Mouse (Mus musculus): ENCODE data around the gene Ehmt1. TPM values are rescaled to one million over a fixed set of nuclear protein-coding genes. Genes with fewer than 3 reads are reported as not detected.

Gene Ehmt1
- total RNA-seq, 2 experiments from 2014 or later = 65.2 to 72.5 TPM

DNA sequence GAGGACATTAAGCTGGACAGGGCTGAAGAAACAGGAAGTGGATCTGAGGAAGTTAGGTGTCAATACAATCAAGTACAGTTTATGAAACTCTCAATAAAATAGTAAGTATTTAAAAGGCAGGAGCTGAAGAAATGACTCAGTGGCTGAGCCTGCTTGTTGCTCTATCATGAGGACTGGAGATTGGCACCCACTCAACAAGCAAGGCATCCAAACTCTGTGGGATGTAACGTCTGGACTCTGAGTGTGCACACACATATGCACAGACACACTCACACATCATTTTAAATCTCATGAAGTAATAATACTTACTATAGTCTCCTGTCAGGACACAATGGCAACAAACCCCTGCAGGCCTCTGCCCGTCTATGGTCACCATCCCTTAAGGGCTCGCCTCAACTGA, 112.4 kb downstream of the Ehmt1 start:
- no peak for DNase-seq (ENCODE audit: low spot score in 2 of 2)

DNA sequence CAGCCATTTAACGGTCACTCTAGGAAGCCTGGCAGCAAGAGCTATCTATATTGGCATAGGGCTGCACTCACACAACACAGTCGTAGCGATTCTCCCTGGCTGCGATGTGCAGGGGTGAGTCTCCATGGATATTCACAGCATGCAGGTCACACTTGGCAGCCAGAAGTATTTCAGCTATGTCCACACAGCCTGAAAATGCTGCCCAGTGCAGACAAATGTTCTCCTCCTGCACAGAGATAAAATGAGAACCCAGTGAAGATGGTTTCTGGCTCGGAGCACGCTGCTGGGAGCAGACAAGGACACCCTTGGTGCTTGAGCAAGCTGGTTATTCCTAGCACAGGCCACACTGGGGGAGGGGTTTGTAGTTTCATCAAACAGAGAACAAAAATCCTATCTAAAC, 113.3 kb downstream of the Ehmt1 start:
- DNase-seq (ENCODE audit: low spot score in 2 of 2) = no peak

DNA sequence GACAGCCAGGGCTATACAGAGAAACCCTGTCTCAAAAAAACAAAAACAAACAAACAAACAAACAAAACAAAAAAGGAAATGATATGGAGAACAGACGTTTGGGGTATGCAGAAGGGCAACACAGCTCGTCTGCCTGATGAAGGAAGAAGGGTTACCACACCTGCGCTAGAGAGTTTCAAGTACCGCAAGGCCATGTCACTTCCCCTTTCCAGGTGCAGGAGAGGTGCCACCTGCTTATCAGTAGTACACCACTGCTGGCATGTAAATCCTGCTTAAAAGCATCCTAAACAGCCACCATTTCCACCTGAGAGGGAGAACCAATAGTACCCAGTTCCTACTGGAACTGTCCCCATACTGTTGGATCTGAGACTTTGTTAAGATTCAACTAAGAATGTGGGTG, 113.8 kb downstream of the Ehmt1 start:
- DNase-seq (ENCODE audit: low spot score in 2 of 2) = no peak

DNA sequence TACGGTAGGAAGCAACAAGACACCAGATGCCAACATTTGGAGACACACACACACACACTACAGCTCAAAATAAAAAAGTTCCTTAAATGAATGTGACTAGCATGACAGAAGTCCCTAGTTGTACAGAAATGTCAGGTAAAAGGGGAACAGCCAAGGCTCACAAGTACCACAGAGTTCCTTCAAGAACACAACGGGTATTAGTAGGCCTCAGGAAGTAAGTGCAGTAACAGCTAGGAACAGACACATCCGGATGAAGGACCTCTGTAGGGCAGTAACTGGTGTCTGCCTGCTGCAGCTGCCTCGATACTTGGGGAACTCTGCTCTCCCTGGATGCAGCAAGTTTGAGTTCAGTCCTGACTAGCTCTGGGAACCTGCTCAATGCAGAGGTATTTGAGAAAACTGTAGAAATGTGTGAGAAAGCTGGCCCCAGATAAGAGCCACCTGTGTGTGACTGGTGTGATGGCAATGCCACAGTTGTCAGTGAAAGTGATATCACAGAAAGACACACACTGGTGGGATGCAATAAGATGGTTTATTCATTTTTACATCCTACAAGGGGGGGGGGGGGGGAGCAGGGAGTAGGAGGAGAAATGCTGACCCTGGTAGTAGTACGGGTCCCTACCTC, 122.5 kb downstream of the Ehmt1 start:
- no peak for DNase-seq (ENCODE audit: low spot score in 2 of 2)

DNA sequence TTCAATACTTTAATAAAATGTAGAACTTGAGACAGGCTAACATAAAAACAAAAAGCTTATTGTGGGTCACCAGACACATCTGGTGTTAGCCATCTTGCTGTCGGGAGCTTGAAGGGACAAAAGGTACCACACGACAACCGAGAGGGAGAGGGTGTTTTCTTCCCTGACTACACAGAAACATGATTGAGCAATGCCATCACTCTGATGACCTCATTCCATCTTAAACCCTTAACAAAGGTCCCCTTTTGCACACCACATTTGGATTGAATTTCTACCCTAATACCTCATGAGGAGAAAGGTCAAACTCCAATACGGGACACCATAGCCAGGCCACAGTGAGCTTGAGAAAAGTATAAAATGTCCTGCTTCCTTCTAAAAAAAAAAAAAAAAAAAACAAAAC, 132.2 kb downstream of the Ehmt1 start:
- no peak for DNase-seq (ENCODE audit: low spot score in 2 of 2)

DNA sequence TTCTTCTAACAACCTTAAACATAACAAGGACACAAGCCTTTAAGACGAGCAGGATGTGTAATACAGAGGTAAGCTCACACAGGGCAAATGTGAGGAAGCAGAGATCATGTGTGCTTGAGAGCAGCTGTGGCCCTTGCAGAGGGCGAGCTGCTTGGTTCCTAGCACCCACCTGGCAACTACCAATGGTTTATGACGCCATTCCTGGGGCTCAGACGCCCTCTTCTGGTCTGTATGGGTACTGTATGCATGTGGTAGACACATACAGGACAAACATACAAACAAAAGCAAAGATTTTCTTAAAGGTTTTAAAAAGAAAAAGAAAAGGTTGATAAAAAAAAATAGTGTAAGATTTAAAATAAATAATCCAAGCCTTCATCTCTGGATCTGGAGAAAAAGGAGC, 138.2 kb downstream of the Ehmt1 start:
- DNase-seq (ENCODE audit: low spot score in 2 of 2) = no peak

DNA sequence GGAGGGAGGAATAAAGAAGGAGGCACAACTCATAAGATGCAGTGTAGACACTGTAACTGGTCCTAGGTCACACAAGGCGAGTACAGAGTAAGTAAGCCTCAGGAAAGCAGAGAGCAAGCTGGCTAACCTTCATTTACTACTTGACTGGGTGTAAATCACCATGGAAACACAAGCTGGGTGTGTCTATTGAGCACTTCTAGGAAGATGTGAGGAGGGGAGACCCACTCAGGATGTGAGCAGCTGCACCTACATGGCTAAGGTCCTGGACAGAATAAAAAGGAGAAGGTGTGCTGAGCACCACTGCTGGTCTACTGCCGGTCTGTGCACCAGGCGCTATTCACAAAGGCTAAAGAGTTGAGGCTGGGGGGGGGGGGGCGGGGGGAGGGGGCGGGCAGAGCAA, 142.6 kb downstream of the Ehmt1 start:
- no peak for DNase-seq (ENCODE audit: low spot score in 2 of 2)

DNA sequence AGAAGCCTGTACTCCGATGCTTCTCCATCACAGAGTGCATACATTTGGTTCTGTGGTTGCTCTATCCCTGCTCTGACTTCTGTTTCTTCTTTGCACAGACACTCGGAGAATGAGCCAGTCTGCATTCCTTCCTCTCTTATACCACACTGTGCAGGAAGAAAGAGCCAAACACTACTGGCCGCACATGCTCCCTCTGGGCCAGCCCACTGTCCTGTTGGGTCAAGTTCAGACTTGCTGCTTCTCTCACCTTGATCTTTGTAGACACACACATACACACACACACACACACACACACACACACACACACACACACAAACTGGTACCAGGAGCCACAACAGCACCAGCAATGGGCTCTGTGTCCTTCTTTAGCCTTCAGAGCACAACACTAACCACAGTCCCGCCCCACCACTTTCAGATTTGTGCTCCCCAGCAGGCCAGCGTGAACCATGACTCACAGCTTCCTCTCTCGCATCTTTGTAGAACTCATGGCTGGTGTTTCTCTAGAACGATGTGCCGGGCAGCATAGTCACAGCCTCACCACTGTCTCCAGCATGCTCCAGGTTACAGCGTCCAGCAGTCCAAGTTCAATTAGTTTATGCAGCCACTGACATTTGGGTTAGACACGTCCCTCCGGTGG, 143.3 kb downstream of the Ehmt1 start:
- DNase-seq (ENCODE audit: low spot score in 2 of 2) = no peak

- no peak for DNase-seq (ENCODE audit: low spot score in 2 of 2)
These were observed 144.6 kb downstream of the Ehmt1 start for GRCm38 (mm10) chr2:24774832-24775231.

GRCm38 (mm10) chr2:24770861-24771260, 148.6 kb downstream of the Ehmt1 start:
- no peak for DNase-seq (ENCODE audit: low spot score in 2 of 2)

GRCm38 (mm10) chr2:24763115-24763557, 156.3 kb downstream of the Ehmt1 start, which contains the start of gene Cacna1b:
Cacna1b (minus strand) TSS chr2:24763152.
- peak; percentile 35 to 56 for DNase-seq (ENCODE audit: low spot score in 2 of 2)

DNA sequence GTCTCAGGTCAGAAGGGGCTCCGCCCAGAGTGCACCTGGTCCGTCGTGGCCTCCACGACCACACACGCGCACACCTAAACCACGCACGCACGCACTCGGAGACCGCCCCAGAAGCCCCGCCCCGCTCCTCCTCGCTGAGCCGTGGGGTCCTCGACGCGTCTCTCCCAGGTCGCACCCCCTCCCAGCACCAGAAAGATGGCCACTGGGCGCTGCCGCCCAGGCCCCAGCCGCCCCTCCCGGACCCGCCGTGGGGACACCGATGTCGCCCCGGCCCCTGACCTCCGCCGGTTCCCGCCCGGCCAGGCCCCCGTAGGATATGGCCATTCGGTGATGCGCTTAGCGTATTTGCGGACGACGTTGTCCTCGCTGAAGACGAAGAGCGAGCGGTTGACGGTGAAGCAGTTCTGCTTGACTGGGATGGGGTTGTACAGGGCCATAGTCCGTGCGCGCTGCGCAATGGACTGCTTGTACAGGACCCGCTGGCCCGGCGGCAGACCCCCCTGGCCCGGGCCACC, 156.9 kb downstream of the Ehmt1 start:
- DNase-seq (ENCODE audit: low spot score in 2 of 2) = peak in 1 of 2 experiments; percentile 11

DNA sequence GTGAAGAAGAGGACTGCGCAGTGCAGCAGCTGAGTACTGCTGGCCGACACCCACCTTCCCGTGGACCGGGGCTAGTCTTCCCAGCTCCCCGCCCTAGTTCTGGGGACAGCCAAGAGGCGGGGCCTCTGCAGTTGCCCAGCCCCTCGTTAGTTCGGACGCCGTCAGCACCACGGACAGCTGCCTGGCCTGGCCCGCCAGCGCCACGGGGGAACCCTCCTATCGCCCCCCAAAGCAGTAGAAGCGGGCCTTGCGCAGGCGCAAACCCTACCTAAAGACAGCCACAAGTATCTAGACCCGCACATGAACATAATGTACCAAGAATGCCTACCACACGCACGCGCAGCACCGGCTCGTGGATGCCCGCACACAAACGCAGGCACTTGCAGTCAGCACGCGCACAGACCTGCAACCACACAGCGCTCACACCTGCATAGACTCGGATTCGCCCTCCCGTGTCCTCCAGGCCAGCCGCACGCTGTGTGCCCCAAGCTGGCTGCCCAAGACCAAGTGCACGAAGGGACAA, 157.4 kb downstream of the Ehmt1 start:
- peak; percentile 43 to 73 for DNase-seq (ENCODE audit: low spot score in 2 of 2)

DNA sequence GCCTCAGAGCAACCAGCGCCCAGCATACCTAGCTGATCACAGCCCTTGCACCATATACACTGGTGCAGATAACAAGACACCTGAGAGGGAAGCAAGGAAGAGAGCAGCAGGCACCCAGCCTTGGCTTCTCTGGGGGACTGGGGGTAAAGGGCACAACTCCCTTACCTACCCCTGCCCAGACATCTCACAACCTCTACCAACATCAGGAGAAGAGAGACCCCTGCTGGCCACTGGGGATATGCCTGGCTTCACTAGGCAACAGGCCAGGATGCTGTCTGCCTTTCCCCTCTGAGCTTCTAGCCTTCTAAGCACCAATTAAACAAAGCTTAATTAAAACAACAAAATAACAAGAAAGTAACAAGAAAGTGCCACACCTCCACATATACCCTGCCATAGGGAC, 164.1 kb downstream of the Ehmt1 start:
- peak in 1 of 2 experiments; percentile 48 for DNase-seq (ENCODE audit: low spot score in 2 of 2)

DNA sequence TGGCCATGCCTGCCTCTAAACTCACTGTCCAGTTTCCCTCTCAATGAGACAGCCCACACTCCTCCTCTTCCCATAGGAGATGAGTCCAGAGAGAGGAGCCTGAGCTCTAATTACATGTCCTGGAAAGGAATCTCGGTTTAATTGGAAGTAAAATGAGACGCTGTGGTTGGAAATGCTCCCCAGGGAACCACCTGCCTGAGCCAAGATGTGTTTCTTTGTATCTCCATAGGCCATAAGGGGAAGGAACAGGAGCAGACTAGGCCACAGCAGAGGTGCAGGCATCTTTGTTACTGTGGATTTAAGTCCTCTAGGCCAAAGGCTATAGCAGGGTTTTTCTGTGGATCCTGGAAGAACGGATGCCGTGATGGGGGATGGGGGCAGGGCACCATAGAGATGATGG, 166.8 kb downstream of the Ehmt1 start:
- DNase-seq (ENCODE audit: low spot score in 2 of 2) = no peak

GRCm38 (mm10) chr2:24750051-24750450, 169.4 kb downstream of the Ehmt1 start:
- DNase-seq (ENCODE audit: low spot score in 2 of 2) = no peak

- DNase-seq (ENCODE audit: low spot score in 2 of 2) = no peak
These were observed 171.5 kb downstream of the Ehmt1 start for GRCm38 (mm10) chr2:24747878-24748277.

Small RNA genes lying within 50 kb of the gene (microRNA-seq; reads per million reads assigned to microRNA genes)
- not detected for gene Gm22875

Other genes with a start within 250 kb of the Ehmt1 start
- gene Cacna1b, start 156.5 kb downstream of the Ehmt1 start, total RNA-seq (2021) = under 1 TPM; 0.23 to 0.27 TPM
- 10 to 100 TPM; 15.0 to 17.5 TPM for gene Arrdc1, start 15.6 kb upstream of the Ehmt1 start, total RNA-seq (2021)
- gene Zmynd19, start 30.2 kb upstream of the Ehmt1 start, total RNA-seq (2021) = 10 to 100 TPM; 23.9 to 25.9 TPM
- gene Dph7, start 42.8 kb upstream of the Ehmt1 start, total RNA-seq (2021) = 10 to 100 TPM in 1 of 2 experiments, 1 to 10 TPM in 1; 8.3 to 10.6 TPM
- gene Mrpl41, start 55.5 kb upstream of the Ehmt1 start, total RNA-seq (2021) = 10 to 100 TPM; 56.1 to 59.4 TPM
- 10 to 100 TPM; 17.3 to 23.2 TPM for gene Pnpla7, start 56.4 kb upstream of the Ehmt1 start, total RNA-seq (2021)
- 10 to 100 TPM; 43.1 to 47.7 TPM for gene Nsmf, start 134.7 kb upstream of the Ehmt1 start, total RNA-seq (2021)
- not detected for gene Entpd8, start 160.7 kb upstream of the Ehmt1 start, total RNA-seq (2021)
- not detected for gene Noxa1, start 175.5 kb upstream of the Ehmt1 start, total RNA-seq (2021)

Data from gastrocnemius, postnatal 4 days (tissue).